Mouse (Mus musculus) activated CD4-positive, CD25-positive, alpha-beta regulatory T cell, adult 4 months (primary cell): ENCODE measurements around the gene Adcy1. TPM values are rescaled to one million over a fixed set of nuclear protein-coding genes. Genes with fewer than 3 reads are reported as not detected.

Source experiments
- ATAC-seq: one replicate; pipeline ENCODE4 v1.8.0; 2017
- polyA plus RNA-seq, 2 experiments: library from polyadenylated mRNA; unstranded; fragments of 100-300 nt; shearing (Covaris generic); gene quantifications; one replicate each; pipeline ENCODE4 v1.2.1; 2017

Gene Adcy1
- polyA plus RNA-seq, 2 experiments from 2014 or later: 0.09 TPM; not detected in 1

DNA sequence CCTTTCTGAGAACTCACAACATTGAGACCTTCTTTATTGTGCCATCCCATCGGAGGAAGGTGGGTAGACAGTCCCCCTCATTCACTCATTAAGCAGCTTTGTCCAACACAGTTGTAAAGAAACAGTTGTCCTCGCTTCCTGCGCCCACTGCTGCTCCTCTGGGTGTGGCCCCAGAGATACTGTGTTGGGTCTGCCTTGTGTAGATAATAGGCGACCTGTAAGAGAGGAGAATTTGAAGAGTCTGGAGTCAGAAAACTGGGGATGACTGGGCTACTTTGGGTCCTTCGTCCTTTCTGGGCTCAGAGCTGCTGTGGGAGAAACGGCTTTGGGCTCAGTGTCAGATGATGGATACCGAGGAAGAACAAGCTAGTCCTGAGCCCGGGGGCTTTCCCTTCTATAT is 75.1 kb downstream of the Adcy1 start:
- no peak for ATAC-seq

- no peak for ATAC-seq
Observed at GRCm38 (mm10) chr11:7140449-7140848, 77.2 kb downstream of the Adcy1 start.

DNA sequence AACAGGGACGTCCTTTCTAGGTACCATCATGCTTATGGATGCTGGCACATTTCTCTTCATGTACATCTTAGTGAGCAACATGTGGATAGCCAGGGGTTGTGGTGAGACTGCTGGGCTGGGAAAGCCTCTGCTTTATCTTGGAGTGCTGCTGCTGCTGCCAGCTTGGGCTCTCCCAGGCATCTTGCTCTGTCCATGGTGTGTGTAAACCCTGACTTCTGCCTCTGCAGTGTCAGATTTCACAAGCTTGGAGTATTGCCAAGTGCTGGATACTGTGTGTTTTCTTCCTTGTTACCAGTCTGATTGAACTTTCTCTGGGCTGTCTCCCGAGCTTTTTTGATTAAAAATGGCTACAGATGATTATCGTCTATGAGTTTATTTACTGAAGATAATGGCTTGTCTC is 79.4 kb downstream of the Adcy1 start:
- ATAC-seq: no peak

DNA sequence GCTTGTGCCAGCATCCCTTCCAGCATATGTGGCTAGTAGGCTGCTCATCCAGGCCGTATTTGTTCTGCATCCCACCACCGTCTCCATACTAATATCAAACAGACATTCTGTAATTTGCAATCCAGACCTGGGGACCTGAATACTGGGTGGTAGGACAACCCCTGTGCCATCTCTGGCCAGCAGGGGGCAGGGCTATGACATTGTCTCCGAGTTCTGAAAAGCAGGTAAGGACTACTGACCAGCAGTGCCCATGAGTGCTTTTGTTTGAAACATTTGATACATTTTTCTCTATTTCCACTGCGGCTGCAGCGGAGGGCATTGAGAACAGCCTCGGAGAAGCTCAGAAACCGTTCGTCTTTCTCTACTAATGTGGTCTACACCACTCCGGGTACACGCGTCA is 81.1 kb downstream of the Adcy1 start:
- no peak for ATAC-seq

DNA sequence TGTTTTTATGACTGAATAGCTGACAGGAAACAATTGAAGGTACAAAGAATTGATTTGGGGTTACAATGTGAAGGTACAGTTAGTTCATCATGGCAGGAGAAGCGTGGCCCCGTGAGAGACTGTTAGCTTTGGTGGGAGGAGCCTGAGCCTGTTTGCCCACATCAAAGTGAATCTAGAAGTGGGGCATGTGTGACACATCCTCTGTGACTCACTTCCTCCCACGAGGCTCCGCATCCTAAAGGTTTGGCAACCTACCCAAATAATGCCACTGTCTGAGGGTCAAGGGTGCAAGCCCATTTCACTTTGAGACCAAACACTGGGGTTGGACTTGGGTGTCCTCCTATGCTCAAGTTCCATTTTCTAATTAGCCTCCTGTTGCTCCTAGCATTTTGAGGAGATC is 81.9 kb downstream of the Adcy1 start:
- ATAC-seq: peak; percentile 98

- no peak for ATAC-seq
Observed at GRCm38 (mm10) chr11:7147536-7147935, 84.2 kb downstream of the Adcy1 start.

GRCm38 (mm10) chr11:7147945-7148344 is 84.7 kb downstream of the Adcy1 start:
- no peak for ATAC-seq

DNA sequence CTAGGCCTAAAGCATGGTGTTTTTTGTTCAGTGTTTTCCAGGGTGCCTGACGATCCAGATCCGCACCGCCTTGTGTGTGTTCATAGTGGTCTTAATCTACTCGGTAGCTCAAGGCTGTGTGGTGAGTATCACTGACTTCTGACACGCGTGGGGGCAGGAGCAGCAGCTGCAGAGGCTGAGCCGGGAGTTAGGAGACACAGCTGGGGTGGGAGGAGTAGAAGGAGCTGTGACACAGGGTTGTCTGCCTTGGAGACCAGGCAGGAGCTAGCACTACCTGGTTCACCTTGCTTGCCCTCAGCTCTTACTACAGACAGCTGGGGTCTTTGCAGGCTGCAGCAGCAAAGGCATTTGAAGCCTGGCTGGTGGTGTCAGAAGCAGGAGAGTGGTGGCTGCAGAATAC is 86.2 kb downstream of the Adcy1 start:
- ATAC-seq: no peak

GRCm38 (mm10) chr11:7150511-7150910 is 87.2 kb downstream of the Adcy1 start:
- no peak for ATAC-seq

- ATAC-seq: no peak
Observed at GRCm38 (mm10) chr11:7152371-7152770, 89.1 kb downstream of the Adcy1 start.

- ATAC-seq: no peak
Observed at GRCm38 (mm10) chr11:7153081-7153480, 89.8 kb downstream of the Adcy1 start.

GRCm38 (mm10) chr11:7156427-7156826 is 93.1 kb downstream of the Adcy1 start:
- ATAC-seq: no peak

DNA sequence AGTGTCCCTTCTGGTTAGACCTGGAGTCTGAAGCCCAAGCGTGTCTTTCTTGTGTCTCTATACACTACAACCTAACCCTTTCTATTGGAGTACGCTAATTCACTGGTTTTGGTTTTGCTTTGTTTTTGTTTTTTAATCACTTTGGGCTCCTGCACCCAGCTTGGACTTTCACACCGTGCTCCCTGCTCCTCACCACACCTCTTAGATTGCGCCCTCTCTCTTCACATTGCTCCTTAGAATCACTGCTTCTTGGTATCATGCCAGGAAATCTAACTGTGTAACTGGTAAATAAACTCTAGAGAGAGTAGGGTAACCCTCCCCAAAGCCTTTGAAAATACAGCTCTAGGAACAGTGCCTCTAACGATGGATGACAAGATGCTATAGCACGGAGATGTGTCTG is 94.9 kb downstream of the Adcy1 start:
- ATAC-seq: no peak

GRCm38 (mm10) chr11:7160146-7160545 is 96.9 kb downstream of the Adcy1 start:
- no peak for ATAC-seq

DNA sequence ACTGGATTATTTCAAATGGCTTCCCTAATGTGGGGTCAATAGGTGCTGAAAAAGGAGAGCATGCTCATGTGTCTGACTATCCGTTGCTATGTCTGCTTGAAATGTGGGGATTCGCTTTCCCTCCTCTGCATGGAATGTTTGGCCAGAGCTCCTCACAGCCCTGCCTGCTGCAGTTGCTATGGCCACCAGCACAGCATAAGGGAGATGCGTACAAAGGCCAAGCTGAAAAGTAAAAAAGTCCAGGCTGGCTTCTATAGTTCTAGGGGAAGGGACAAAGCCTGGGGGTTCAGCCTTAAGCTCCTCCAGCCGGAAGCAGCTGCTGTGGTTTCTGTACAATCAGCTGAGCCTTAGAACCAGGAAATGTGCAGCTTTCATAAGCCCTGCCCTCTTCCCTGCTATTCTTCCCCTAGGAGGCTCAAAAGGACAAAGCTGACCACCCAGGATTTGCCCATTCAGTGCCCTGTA is 97.4 kb downstream of the Adcy1 start:
- ATAC-seq: no peak

- peak; percentile 66 for ATAC-seq
Observed at GRCm38 (mm10) chr11:7161502-7162174, 98.3 kb downstream of the Adcy1 start.

GRCm38 (mm10) chr11:7164416-7164815 is 101.1 kb downstream of the Adcy1 start:
- ATAC-seq: no peak

- no peak for ATAC-seq
Observed at GRCm38 (mm10) chr11:7169645-7170044, 106.4 kb downstream of the Adcy1 start.

GRCm38 (mm10) chr11:7173664-7174063 is 110.4 kb downstream of the Adcy1 start:
- ATAC-seq: no peak

DNA sequence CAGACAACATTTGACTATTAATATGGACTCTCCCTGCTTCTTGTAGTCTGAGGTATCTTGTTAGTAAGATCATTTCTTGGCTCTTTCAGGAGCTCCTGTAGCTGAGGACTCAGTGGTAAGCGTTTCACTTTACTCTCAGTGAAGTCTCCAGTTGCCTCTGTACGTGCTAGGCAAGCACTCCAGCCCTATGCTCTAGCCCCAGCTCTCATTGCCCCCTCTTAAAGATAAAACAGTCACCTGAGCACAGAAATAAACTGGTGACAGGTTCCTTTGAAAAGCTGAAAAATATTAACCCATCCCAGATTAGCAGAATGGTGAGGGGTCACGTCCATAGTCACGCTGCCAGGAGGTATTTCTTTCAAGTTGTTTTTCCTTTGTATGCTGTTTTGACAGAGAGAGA is 115.4 kb downstream of the Adcy1 start:
- ATAC-seq: no peak

DNA sequence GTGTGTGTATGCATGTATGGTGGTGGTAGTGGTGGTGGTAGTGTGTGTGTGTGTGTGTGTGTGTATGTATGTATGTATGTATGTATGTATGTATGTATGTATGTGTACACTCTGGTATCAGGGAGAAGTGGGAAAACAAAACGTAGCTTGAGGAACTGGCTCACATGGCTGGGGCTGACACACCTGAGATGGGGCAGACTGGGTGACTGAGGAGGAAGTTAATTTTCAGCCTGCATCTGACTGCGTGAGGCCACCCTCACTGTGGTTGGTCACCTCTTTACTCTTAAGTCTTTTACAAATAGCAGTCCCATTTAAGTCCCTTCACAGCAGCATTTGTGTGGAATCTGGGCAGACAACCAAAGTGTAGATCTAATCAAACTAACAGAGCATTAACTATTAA is 116.0 kb downstream of the Adcy1 start:
- ATAC-seq: no peak

DNA sequence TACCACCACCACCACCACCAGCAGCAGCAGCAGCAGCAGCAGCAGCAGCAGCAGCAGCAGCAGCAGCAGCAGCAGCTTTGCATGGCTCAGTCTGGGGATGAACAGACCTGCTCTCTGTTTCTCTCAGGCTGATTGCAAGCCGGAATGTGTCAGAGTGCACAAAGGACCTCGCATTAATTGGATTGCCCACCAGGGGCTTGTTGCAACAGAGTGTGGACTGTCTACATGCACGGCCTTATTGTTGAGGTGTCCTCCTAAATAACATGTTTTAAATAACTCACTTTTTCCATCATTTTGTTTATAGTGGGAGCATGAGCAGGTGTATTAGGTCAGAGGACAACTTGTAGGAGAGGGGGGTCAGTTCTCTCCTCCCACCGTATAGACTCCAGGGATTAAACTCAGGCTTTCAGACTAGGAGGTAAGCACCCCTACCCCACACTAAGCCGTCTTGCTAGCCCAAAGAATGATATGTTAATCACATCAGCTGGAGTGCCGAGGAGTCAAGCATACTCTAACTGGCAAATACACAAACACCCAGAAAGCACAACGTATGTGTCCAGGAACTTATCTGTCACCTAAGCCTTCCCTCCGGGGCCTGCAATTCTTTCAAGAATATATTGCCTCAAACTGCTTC is 119.2 kb downstream of the Adcy1 start:
- no peak for ATAC-seq

- ATAC-seq: no peak
Observed at GRCm38 (mm10) chr11:7184420-7184819, 121.1 kb downstream of the Adcy1 start.

DNA sequence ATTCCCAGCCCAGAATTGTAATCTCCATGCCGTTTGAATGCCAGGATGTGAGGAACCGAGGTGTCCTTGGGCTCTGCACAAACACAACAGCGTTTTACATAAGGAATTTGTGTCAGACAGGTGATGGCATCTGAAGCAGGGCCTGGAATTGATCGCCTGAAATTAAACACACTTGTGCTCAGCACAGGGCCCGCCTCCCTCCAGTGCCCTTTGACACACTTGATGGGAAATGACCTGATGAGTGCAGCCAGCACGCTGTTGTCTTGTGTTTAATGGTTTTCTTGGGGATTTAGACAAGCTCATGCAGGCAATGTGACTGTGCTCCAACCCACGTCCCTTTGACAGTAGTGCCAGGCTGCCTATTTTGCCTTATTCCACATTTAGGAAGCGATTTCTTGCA is 124.2 kb downstream of the Adcy1 start:
- ATAC-seq: no peak

GRCm38 (mm10) chr11:7188469-7188868 is 125.2 kb downstream of the Adcy1 start, which contains the start of gene Gm11985:
TSS of gene Gm11985 (minus strand) at chr11:7188569.
- ATAC-seq: no peak
